ENCODE assay signal across 13 mouse cellular contexts in the genomic region with DNA sequence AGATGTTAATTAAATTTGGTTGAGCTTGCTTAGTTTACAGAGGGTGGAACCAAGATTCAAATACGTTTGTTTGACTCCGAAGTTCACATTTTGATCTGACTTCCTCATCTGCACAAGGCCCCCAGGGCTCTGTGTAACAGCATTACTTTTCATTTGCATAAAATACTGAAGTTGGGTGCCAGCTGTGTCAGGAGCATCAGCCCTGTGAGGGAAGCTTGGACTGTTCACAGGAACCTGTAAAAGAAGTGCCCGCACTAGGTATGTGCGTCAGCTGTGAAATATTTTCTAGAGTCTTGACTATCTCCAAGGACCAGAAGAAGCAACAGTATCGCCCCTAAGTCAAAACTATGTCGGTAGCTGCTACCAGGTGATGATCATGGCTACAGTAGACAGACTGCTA.
A peak's percentile ranks its signal among the peaks of the same experiment; 100 is the strongest.
DNase-seq lines count a peak whose midpoint lies in the region; ATAC-seq and TF ChIP-seq lines count a peak whose summit lies in the region.
"Had no signal": no experiment of that assay in that cellular context is flagged by ENCODE, and none has a peak within 500 bp of the region (broad histone marks: within the 10 kb centered on the region; RNA-seq: fewer than 3 reads in every experiment).

No protein-coding gene starts in this region.

- TF ChIP-seq POLR2A in CH12.LX (IDR thresholded peaks at IDR 0.05; ENCODE audit: low read depth, low read length) = peak; percentile 46; the same call in 1 of the 2 replicates
- TF ChIP-seq POLR2A in bone marrow, adult 2 months (IDR thresholded peaks at IDR 0.05; ENCODE audit: borderline replicate concordance, control insufficient read depth, low read depth, low read length) = no peak

- H3K9ac ChIP-seq in CH12.LX (ENCODE audit: insufficient read depth, low read depth) = peak overlapping the region; percentile 12; the same call in 1 of the 2 replicates
- H3K9ac ChIP-seq: liver, embryonic 14.5 days had no signal

- no peaks in the 10 kb centered on the region for H3K9me3 ChIP-seq in CH12.LX (replicated peaks; ENCODE audit: low read length)
- H3K9me3 ChIP-seq: heart, embryonic 10.5 days had no signal

- 26% methylated on average over 6 of the region's 6 CpGs for WGBS in bone marrow, adult 2 months

- dilution Hi-C loops in CH12.LX (cut with MboI; ENCODE audit: extremely low pct_ligation_motif_present, extremely low pct_unique_long_range_greater_than_20kb, low sequenced_read_pairs) = no loop called here

- no peaks in the 10 kb centered on the region for H3K27me3 ChIP-seq in CH12.LX (replicated peaks)

- peak overlapping the region; percentile 97 for H3K27ac ChIP-seq in CH12.LX (ENCODE audit: insufficient read depth, low read depth)
- peak overlapping the region; percentile 43; the same call in 1 of the 2 replicates for H3K27ac ChIP-seq in bone marrow, adult 2 months (ENCODE audit: control insufficient read depth, insufficient read depth, low read depth, low read length, poor library complexity)
- H3K27ac ChIP-seq: heart, embryonic 10.5 days; liver, embryonic 14.5 days; macrophage had no signal

- H3K4me3 ChIP-seq in CH12.LX (replicated peaks in 1 of 3; ENCODE audit: low read depth in 2 of 3, low read length in 2 of 3, poor library complexity in 1 of 3) = peak overlapping the region; percentile 21 to 51 (median 42)
- no peak overlapping the region for H3K4me3 ChIP-seq in bone marrow, adult 2 months (replicated peaks; ENCODE audit: control insufficient read depth, low read depth, low read length)
- H3K4me3 ChIP-seq: heart, embryonic 10.5 days had no signal

- TF ChIP-seq RAD21 in CH12.LX (IDR thresholded peaks at IDR 0.05; ENCODE audit: low read depth, low read length) = no peak

- H3K36me3 ChIP-seq in CH12.LX (replicated peaks in 1 of 2; ENCODE audit: control insufficient read depth in 1 of 2, insufficient read depth in 1 of 2, low read length in 1 of 2) = peaks cover 0 to 6% of the 10 kb centered on the region in 2 experiments
- H3K36me3 ChIP-seq: heart, embryonic 10.5 days had no signal

- peak; percentile 93 for ATAC-seq in neutrophil, adult 5-6 weeks (ENCODE audit: extremely low read depth, insufficient number of reproducible peaks, low FRiP score, poor library complexity, severe bottlenecking)

- peaks cover 16 to 70% of the 10 kb centered on the region in 2 experiments for H3K4me1 ChIP-seq in CH12.LX (ENCODE audit: control insufficient read depth in 1 of 2, insufficient read depth in 2 of 2)
- peaks cover 2% of the 10 kb centered on the region; the same call in 1 of the 2 replicates for H3K4me1 ChIP-seq in bone marrow, adult 2 months (ENCODE audit: control insufficient read depth, insufficient read depth, low read length)

- peak; percentile 92 for DNase-seq in CH12.LX (ENCODE audit: extremely low read depth)
- DNase-seq in thymus, adult 18-20 months = peak; percentile 7 to 26
- DNase-seq in ovary, postnatal 36 days (ENCODE audit: low spot score) = no peak
- DNase-seq in right cerebral cortex, postnatal 25 days = no peak
- no peak for DNase-seq in gastrocnemius, adult 18-20 months (ENCODE audit: low spot score)
- DNase-seq: cerebellum, adult 18-20 months; heart, postnatal 36 days; right cerebral cortex, postnatal 4 days had no signal

- in situ Hi-C loops in CH12.LX (cut with MboI; ENCODE audit: low pct_ligation_motif_present, low pct_unique_long_range_greater_than_20kb, low sequenced_read_pairs) = no loop called here

- TF ChIP-seq EP300 in CH12.LX (IDR thresholded peaks at IDR 0.05; ENCODE audit: low read length) = peak; percentile 50

- H3K4me2 ChIP-seq in CH12.LX (ENCODE audit: insufficient read depth, low read depth, poor library complexity, severe bottlenecking) = peak overlapping the region; percentile 81

- TF ChIP-seq CTCF in CH12.LX (conservative IDR thresholded peaks at IDR 0.05 in 1 of 2, IDR thresholded peaks at IDR 0.05 in 1 of 2; ENCODE audit: low read depth in 2 of 2, low read length in 2 of 2) = no peak
- TF ChIP-seq CTCF in bone marrow, adult 2 months (IDR thresholded peaks at IDR 0.05; ENCODE audit: control insufficient read depth, insufficient read depth, low read length) = no peak

- peaks cover 75% of the 10 kb centered on the region for H3K79me2 ChIP-seq in CH12.LX (replicated peaks; ENCODE audit: control insufficient read depth, extremely low read depth, insufficient read depth, poor library complexity, severe bottlenecking)

TF ChIP-seq in CH12.LX, 34 proteins besides CTCF, POLR2A, EP300 and RAD21:
- TF ChIP-seq TBP (conservative IDR thresholded peaks at IDR 0.05; ENCODE audit: low read depth, low read length) (peak; percentile 61; the same call in 1 of the 2 replicates), TCF12 (IDR thresholded peaks at IDR 0.05; ENCODE audit: low read depth, low read length) (no peak), JUND (conservative IDR thresholded peaks at IDR 0.05; ENCODE audit: low read depth, low read length) (0 out of 2 replicates have a peak, but pooled peaks have one; percentile 21), PAX5 (IDR thresholded peaks at IDR 0.05; ENCODE audit: low read length) (no peak), ELF1 (IDR thresholded peaks at IDR 0.05; ENCODE audit: low read depth, low read length) (peak; percentile 76), MXI1 (IDR thresholded peaks at IDR 0.05; ENCODE audit: low read depth, low read length) (peak; percentile 28; the same call in 1 of the 2 replicates), KAT2A (IDR thresholded peaks at IDR 0.05; ENCODE audit: insufficient replicate concordance, low read length) (no peak), USF2 (conservative IDR thresholded peaks at IDR 0.05; ENCODE audit: low read depth, low read length) (no peak), GABPA (IDR thresholded peaks at IDR 0.05; ENCODE audit: insufficient replicate concordance, low read depth, low read length) (no peak), ETS1 (conservative IDR thresholded peaks at IDR 0.05; ENCODE audit: low read depth, low read length) (peak; percentile 71), USF1 (IDR thresholded peaks at IDR 0.05; ENCODE audit: low read depth, low read length) (no peak), NRF1 (IDR thresholded peaks at IDR 0.05; ENCODE audit: low read depth, low read length) (no peak), JUN (IDR thresholded peaks at IDR 0.05; ENCODE audit: insufficient read depth, low read depth, low read length) (no peak), UBTF (IDR thresholded peaks at IDR 0.05; ENCODE audit: low read depth, low read length) (no peak), IRF4 (IDR thresholded peaks at IDR 0.05; ENCODE audit: low read depth, low read length) (peak; percentile 54; the same call in 1 of the 2 replicates), CHD1 (IDR thresholded peaks at IDR 0.05; ENCODE audit: low read depth, low read length) (no peak; the same call in 1 of the 2 replicates), MAX (IDR thresholded peaks at IDR 0.05; ENCODE audit: low read length) (no peak), E2F4 (IDR thresholded peaks at IDR 0.05; ENCODE audit: insufficient replicate concordance, low read depth, low read length) (no peak)

Comparison
In these comparisons a context has a peak if more than half of its experiments do, and no peak if none do; other contexts are left out.
1. DNase-seq: peak in CH12.LX (single experiment) and thymus, adult 18-20 months (2 of 2); none in ovary, postnatal 36 days (single experiment), right cerebral cortex, postnatal 25 days (single experiment) and gastrocnemius, adult 18-20 months (single experiment).